Mouse (Mus musculus) olfactory bulb, adult 2 months (tissue): Measurements from ENCODE around the gene Kif17.
A peak's percentile ranks its signal among the peaks of the same experiment; 100 is the strongest.

Experiments
- CTCF ChIP-seq: fragments of 200-500 bp; IDR thresholded peaks from 2 replicates; pipeline ENCODE4 v1.5.1; 2012; ENCODE audit warnings: low read depth, mild to moderate bottlenecking, low read length, moderate library complexity; ENCODE audit not compliant: insufficient read depth
- POLR2A ChIP-seq: fragments of 200-500 bp; IDR thresholded peaks from 2 replicates; pipeline ENCODE4 v1.6.1; 2012; ENCODE audit warnings: mild to moderate bottlenecking, low read depth, low read length, moderate library complexity; ENCODE audit not compliant: insufficient read depth

DNA sequence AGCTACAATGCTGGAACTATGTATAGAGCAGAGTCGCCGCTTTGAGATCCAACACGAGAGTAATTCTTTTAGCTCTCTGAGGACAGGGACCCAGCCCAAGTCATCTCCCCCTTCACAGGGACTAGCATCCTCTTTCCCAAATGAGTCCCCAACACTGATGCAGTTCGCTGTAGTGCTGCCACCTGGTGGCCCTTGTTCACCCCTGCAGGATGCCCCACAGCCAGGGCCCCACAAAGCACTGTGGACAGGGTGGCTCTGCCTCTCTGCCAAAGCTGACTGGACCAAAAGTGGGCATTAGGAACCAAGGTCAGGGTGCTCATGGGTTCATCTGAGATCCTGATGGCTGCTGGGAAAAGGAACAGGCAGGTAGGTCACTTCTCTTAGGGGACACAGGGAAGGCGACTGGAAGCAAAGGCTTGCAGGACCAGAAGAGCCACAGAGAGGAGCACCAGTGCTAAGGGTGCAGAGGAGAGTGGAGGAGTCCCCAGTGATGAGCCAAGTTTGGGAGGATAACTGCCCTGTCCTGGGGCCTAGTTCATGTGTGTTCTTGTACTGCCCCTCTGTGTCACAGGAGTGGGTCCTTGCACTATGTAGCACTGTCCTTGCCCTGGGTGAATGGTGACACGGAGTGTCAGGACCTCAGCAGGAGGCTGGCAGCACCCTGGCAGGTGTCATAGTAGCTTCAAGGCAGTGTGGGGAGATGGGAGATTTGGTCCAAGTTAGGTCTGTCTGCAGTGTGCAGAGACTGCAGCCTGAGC is 68.5 kb downstream of the Kif17 start:
- TF ChIP-seq CTCF (peak; percentile 85; the same call in 1 of the 2 replicates), POLR2A (no peak)
